Mouse (Mus musculus) myocyte (in vitro differentiated cells): Measurements from ENCODE around the gene Prrc2b.

ENCODE experiments used
- CEBPB ChIP-seq: IDR thresholded peaks from 2 replicates; pipeline ENCODE4 v1.6.1; 2011; ENCODE audit warnings: mild to moderate bottlenecking, moderate library complexity; ENCODE audit not compliant: poor library complexity, insufficient read depth, severe bottlenecking
- E2F4 ChIP-seq: IDR thresholded peaks from one replicate; pipeline ENCODE4 v1.6.1; 2011; ENCODE audit warnings: mild to moderate bottlenecking, control low read depth, moderate library complexity; ENCODE audit not compliant: insufficient read depth
- MAX ChIP-seq: IDR thresholded peaks from one replicate; pipeline ENCODE4 v1.6.1; 2011; ENCODE audit warnings: low read depth, mild to moderate bottlenecking, control low read depth
- MYOD1 ChIP-seq, 3 experiments: IDR thresholded peaks; one replicate each; pipeline ENCODE4 v1.6.1; 2011; ENCODE audit warnings: control low read depth in 2 of 3, low read depth in 2 of 3, mild to moderate bottlenecking in 2 of 3, moderate library complexity in 1 of 3; ENCODE audit not compliant: insufficient read length in 2 of 3, control insufficient read depth in 1 of 3
- MYOG ChIP-seq, 3 experiments: IDR thresholded peaks; one replicate each; pipeline ENCODE4 v1.6.1; 2011; ENCODE audit warnings: control low read depth in 2 of 3, low read depth in 2 of 3, mild to moderate bottlenecking in 2 of 3; ENCODE audit not compliant: insufficient read length in 2 of 3, control insufficient read depth in 1 of 3, insufficient read depth in 1 of 3
- POLR2A ChIP-seq: IDR thresholded peaks from one replicate; pipeline ENCODE4 v1.6.1; 2011; ENCODE audit warnings: low read depth, mild to moderate bottlenecking, control low read depth, moderate library complexity; ENCODE audit not compliant: insufficient read length
- POLR2AphosphoS2 ChIP-seq: IDR thresholded peaks from one replicate; pipeline ENCODE4 v1.6.1; 2011; ENCODE audit warnings: low read depth, control low read depth; ENCODE audit not compliant: insufficient read length
- REST ChIP-seq: IDR thresholded peaks from one replicate; pipeline ENCODE4 v1.6.1; 2011; ENCODE audit warnings: mild to moderate bottlenecking, control low read depth, moderate library complexity; ENCODE audit not compliant: insufficient read depth, insufficient read length
- SRF ChIP-seq: IDR thresholded peaks from one replicate; pipeline ENCODE4 v1.6.1; 2011; ENCODE audit warnings: low read depth; ENCODE audit not compliant: control insufficient read depth, insufficient read length
- TCF12 ChIP-seq: IDR thresholded peaks from one replicate; pipeline ENCODE4 v1.6.1; 2011; ENCODE audit warnings: mild to moderate bottlenecking, control low read depth; ENCODE audit not compliant: poor library complexity, insufficient read depth, severe bottlenecking
- TCF3 ChIP-seq: IDR thresholded peaks from one replicate; pipeline ENCODE4 v1.6.1; 2011; ENCODE audit warnings: low read depth, control low read depth; ENCODE audit not compliant: insufficient read length
- USF1 ChIP-seq: IDR thresholded peaks from one replicate; pipeline ENCODE4 v1.6.1; 2011; ENCODE audit warnings: low read depth, mild to moderate bottlenecking, control low read depth, moderate library complexity

GRCm38 (mm10) chr2:32190620-32191019, 39.7 kb downstream of the Prrc2b start:
- TF ChIP-seq MAX (no peak), POLR2A (no peak), REST (no peak), MYOG (IDR thresholded peaks at IDR 0.05; ENCODE audit: control insufficient read depth in 1 of 3, insufficient read depth in 1 of 3, insufficient read length in 2 of 3, low read depth in 2 of 3) (no peak), MYOD1 (IDR thresholded peaks at IDR 0.05; ENCODE audit: control insufficient read depth in 1 of 3, insufficient read length in 2 of 3, low read depth in 2 of 3) (no peak), TCF12 (no peak), TCF3 (no peak), CEBPB (no peak), USF1 (no peak), E2F4 (no peak), POLR2AphosphoS2 (no peak), SRF (no peak)
